Mouse (Mus musculus) left cerebral cortex, postnatal 25 days (tissue): ENCODE measurements around the gene Carhsp1. TPM values are rescaled to one million over a fixed set of nuclear protein-coding genes. Genes with fewer than 3 reads are reported as not detected.

Experiments used
- microRNA-seq, 2 experiments: library from miRNA; unstranded; fragments of <30 nt; microRNA quantifications; one replicate each; pipeline ENCODE4 v1.2.0; 2022
- total RNA-seq, 2 experiments: library from RNA; stranded (reverse); gene quantifications; 2 replicates each; pipeline ENCODE4 v1.2.3; 2021

Gene Carhsp1
- total RNA-seq, 2 experiments from 2014 or later: 13.2 to 19.4 TPM

Small RNAs within 50 kb of the gene (microRNA-seq; reads per million reads assigned to microRNA genes)
- gene Gm22137: 0 reads per million in 2 experiments

Other genes starting within 250 kb of the Carhsp1 start
- 1 to 10 TPM; 2.7 to 3.4 TPM for gene Tmem114, start 247.0 kb downstream of the Carhsp1 start, total RNA-seq
- 10 to 100 TPM; 21.6 to 24.3 TPM for gene Mettl22, start 201.4 kb downstream of the Carhsp1 start, total RNA-seq
- 100 to 1,000 TPM; 147 to 179 TPM for gene Abat, start 158.7 kb downstream of the Carhsp1 start, total RNA-seq
- gene Pmm2, start 34.5 kb downstream of the Carhsp1 start, total RNA-seq: 10 to 100 TPM; 26.8 to 31.0 TPM
- 10 to 100 TPM; 12.6 to 12.8 TPM for gene Tmem186, start 34.4 kb downstream of the Carhsp1 start, total RNA-seq
- gene Gm5767, start 8.6 kb upstream of the Carhsp1 start, total RNA-seq: not detected
- 100 to 1,000 TPM; 155 to 160 TPM for gene Usp7, start 120.2 kb upstream of the Carhsp1 start, total RNA-seq
- 100 to 1,000 TPM; 107 to 109 TPM for gene 1810013L24Rik, start 157.9 kb upstream of the Carhsp1 start, total RNA-seq